Mouse (Mus musculus) bone marrow, adult 2 months (tissue): ENCODE results near the gene Pten.

Experiments
- CTCF ChIP-seq: fragments of 200-500 bp; IDR thresholded peaks from 2 replicates; pipeline ENCODE4 v1.5.1; 2011; ENCODE audit warnings: low read length, control low read depth; ENCODE audit not compliant: control insufficient read depth, insufficient read depth
- POLR2A ChIP-seq: fragments of 200-500 bp; IDR thresholded peaks from 2 replicates; pipeline ENCODE4 v1.6.1; 2011; ENCODE audit warnings: low read depth, mild to moderate bottlenecking, control low read depth, low read length, borderline replicate concordance; ENCODE audit not compliant: control insufficient read depth

GRCm38 (mm10) chr19:32804703-32805102, 47.4 kb downstream of the Pten start:
- TF ChIP-seq POLR2A, result no peak
- no peak for TF ChIP-seq CTCF
